Mouse (Mus musculus) C2C12 (cell line): ENCODE results near the gene Pdzd7.
A peak's percentile ranks its signal among the peaks of the same experiment; 100 is the strongest.

Source experiments
- CEBPB ChIP-seq: IDR thresholded peaks from one replicate; pipeline ENCODE4 v1.6.1; 2011; ENCODE audit warnings: low read depth, mild to moderate bottlenecking, control low read depth, moderate library complexity
- CTCF ChIP-seq: IDR thresholded peaks from one replicate; pipeline ENCODE4 v1.5.1; 2011; ENCODE audit not compliant: control insufficient read depth, insufficient read depth, insufficient read length
- FOSL1 ChIP-seq: IDR thresholded peaks from one replicate; pipeline ENCODE4 v1.8.0; 2011; ENCODE audit warnings: mild to moderate bottlenecking, low read length; ENCODE audit not compliant: poor library complexity, insufficient read depth, severe bottlenecking
- MAX ChIP-seq: IDR thresholded peaks from one replicate; pipeline ENCODE4 v1.6.1; 2011; ENCODE audit warnings: mild to moderate bottlenecking, control low read depth
- MYOD1 ChIP-seq: IDR thresholded peaks from one replicate; pipeline ENCODE4 v1.6.1; 2011; ENCODE audit warnings: low read depth; ENCODE audit not compliant: control insufficient read depth, insufficient read length
- USF1 ChIP-seq: IDR thresholded peaks from one replicate; pipeline ENCODE4 v1.6.1; 2011; ENCODE audit warnings: low read depth, mild to moderate bottlenecking, control low read depth, moderate library complexity

- no peak for TF ChIP-seq CTCF
- TF ChIP-seq MAX = peak; percentile 14
- TF ChIP-seq FOSL1 = no peak
- TF ChIP-seq USF1 = no peak
- no peak for TF ChIP-seq CEBPB
- TF ChIP-seq MYOD1 = no peak
These were observed 12.8 kb upstream of the Pdzd7 start for GRCm38 (mm10) chr19:45058113-45058839.
